Mouse (Mus musculus): ENCODE measurements around the gene Ifitm5.

DNA sequence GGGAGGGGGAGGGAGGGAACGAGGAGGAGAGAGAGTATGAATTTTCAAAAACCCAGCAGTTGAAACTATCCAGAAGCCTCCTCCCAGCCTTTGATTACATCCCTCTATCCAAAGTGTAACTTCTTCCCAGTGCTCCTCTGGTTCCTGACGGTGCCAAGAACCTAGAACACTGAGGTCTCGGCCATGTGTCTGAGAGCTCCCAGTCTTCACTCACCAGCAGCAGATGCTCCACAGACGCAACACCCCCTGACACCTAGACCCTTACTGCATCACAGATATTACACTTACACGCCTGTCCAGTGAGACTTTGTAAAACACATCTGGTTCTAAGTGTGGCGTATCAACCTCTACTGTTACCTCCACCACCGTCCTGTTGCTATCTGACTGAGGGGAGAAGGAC, 2.4 kb upstream of the Ifitm5 start:
- TF ChIP-seq GATA1 (IDR thresholded peaks at IDR 0.05; ENCODE audit: low read length), result no peak
- TF ChIP-seq TAL1 (IDR thresholded peaks at IDR 0.05; ENCODE audit: low read length), result no peak
